ENCODE assay signal across 28 mouse cellular contexts in genomic region chr10:17579463-17579862, GRCm38 (mm10).
DNase-seq lines count a peak whose midpoint lies in the region; ATAC-seq and TF ChIP-seq lines count a peak whose summit lies in the region.
"Had no signal": no experiment of that assay in that cellular context is flagged by ENCODE, and none has a peak within 500 bp of the region (broad histone marks: within the 10 kb centered on the region; RNA-seq: fewer than 3 reads in every experiment).

No protein-coding gene starts in this region.

- DNase-seq in 3134 (ENCODE audit: extremely low read depth, insufficient read length, low spot score), result peak; percentile 52
- peak; percentile 98 for DNase-seq in R1 (ENCODE audit: low read depth, low spot score)
- no peak for DNase-seq in right cerebral cortex, postnatal 25 days
- DNase-seq in cerebellum, postnatal 36 days, result no peak
- DNase-seq: adrenal gland, adult 8-10 months; adrenal gland, postnatal 25 days; cerebellum, adult 18-20 months; cerebellum, adult 9-10 months; cerebellum, postnatal 14 days; embryo, embryonic 11 days; gastrocnemius, postnatal 10 days; gastrocnemius, postnatal 36 days; heart, postnatal 36 days; kidney, adult 11 months had no signal

- H3K4me1 ChIP-seq in ES-Bruce4 (ENCODE audit: control insufficient read depth, insufficient read depth, low read length), result peaks cover 6% of the 10 kb centered on the region
- H3K4me1 ChIP-seq in bone marrow macrophage, adult 2 months (ENCODE audit: control insufficient read depth, insufficient read depth, low read length), result peaks cover 40% of the 10 kb centered on the region
- H3K4me1 ChIP-seq: hindbrain, embryonic 13.5 days had no signal

- H3K27me3 ChIP-seq in ES-Bruce4 (ENCODE audit: control insufficient read depth, insufficient read depth, low read length, poor library complexity, severe bottlenecking), result no peaks in the 10 kb centered on the region
- H3K27me3 ChIP-seq: embryonic facial prominence, embryonic 13.5 days; forebrain, embryonic 13.5 days; hindbrain, embryonic 13.5 days; intestine, embryonic 15.5 days had no signal

- H3K27ac ChIP-seq in ES-Bruce4 (ENCODE audit: insufficient read depth, low read length), result peak overlapping the region; percentile 98
- H3K27ac ChIP-seq in bone marrow macrophage, adult 2 months (ENCODE audit: insufficient read depth, low read depth, low read length), result peak overlapping the region; percentile 68
- H3K27ac ChIP-seq: embryonic facial prominence, embryonic 10.5 days; embryonic facial prominence, embryonic 13.5 days; forebrain, embryonic 10.5 days; forebrain, embryonic 13.5 days; hindbrain, embryonic 10.5 days; hindbrain, embryonic 13.5 days; intestine, embryonic 15.5 days had no signal

- no peak overlapping the region; the same call in 1 of the 2 replicates for H3K9ac ChIP-seq in ES-Bruce4 (ENCODE audit: low read depth, poor library complexity, severe bottlenecking)
- H3K9ac ChIP-seq: embryonic facial prominence, embryonic 13.5 days; forebrain, embryonic 13.5 days; hindbrain, embryonic 13.5 days; intestine, embryonic 15.5 days had no signal

- no peak overlapping the region for H3K4me3 ChIP-seq in ES-Bruce4 (ENCODE audit: low read depth, low read length)
- H3K4me3 ChIP-seq in bone marrow macrophage, adult 2 months (ENCODE audit: insufficient read depth, low read length), result no peak overlapping the region
- H3K4me3 ChIP-seq: embryonic facial prominence, embryonic 10.5 days; embryonic facial prominence, embryonic 13.5 days; erythroblast, embryonic 14.5 days; forebrain, embryonic 10.5 days; forebrain, embryonic 13.5 days; hindbrain, embryonic 10.5 days; hindbrain, embryonic 13.5 days; intestine, embryonic 15.5 days had no signal

- no peak for ATAC-seq in megakaryocyte-erythroid progenitor cell, adult 5-6 weeks (replicated peaks; ENCODE audit: low FRiP score, low TSS enrichment, poor library complexity, severe bottlenecking)
- ATAC-seq: activated CD4-positive, CD25-positive, alpha-beta regulatory T cell, adult 4 months; forebrain, embryonic 13.5 days; forebrain, embryonic 16.5 days; hindbrain, embryonic 16.5 days; intestine, embryonic 15.5 days had no signal

- H3K36me3 ChIP-seq in ES-Bruce4 (ENCODE audit: control insufficient read depth, insufficient read depth, low read length, poor library complexity, severe bottlenecking), result no peaks in the 10 kb centered on the region
- H3K36me3 ChIP-seq: embryonic facial prominence, embryonic 10.5 days; embryonic facial prominence, embryonic 13.5 days; forebrain, embryonic 10.5 days; hindbrain, embryonic 10.5 days; hindbrain, embryonic 13.5 days; intestine, embryonic 15.5 days had no signal

- TF ChIP-seq CTCF in ES-Bruce4 (IDR thresholded peaks at IDR 0.05; ENCODE audit: low read depth, low read length), result no peak
- no peak for TF ChIP-seq CTCF in bone marrow macrophage, adult 2 months (IDR thresholded peaks at IDR 0.05; ENCODE audit: low read depth, low read length)

- no peaks in the 10 kb centered on the region for H3K9me3 ChIP-seq in ES-Bruce4 (replicated peaks; ENCODE audit: control insufficient read depth, insufficient read depth, low read length, poor library complexity, severe bottlenecking)
- H3K9me3 ChIP-seq: embryonic facial prominence, embryonic 10.5 days; embryonic facial prominence, embryonic 13.5 days; forebrain, embryonic 10.5 days; forebrain, embryonic 13.5 days; hindbrain, embryonic 10.5 days; hindbrain, embryonic 13.5 days; intestine, embryonic 15.5 days had no signal

- TF ChIP-seq POLR2A in ES-Bruce4 (IDR thresholded peaks at IDR 0.05; ENCODE audit: insufficient read depth, low read length), result no peak
- no peak for TF ChIP-seq POLR2A in bone marrow macrophage, adult 2 months (IDR thresholded peaks at IDR 0.05; ENCODE audit: borderline replicate concordance, low read depth, low read length)

- TF ChIP-seq EP300 in ES-Bruce4 (IDR thresholded peaks at IDR 0.05; ENCODE audit: insufficient read depth, low read depth, low read length), result peak; percentile 100

Comparison
In these comparisons a context has a peak if more than half of its experiments do, and no peak if none do; other contexts are left out.
1. DNase-seq: peak in 3134 (single experiment) and R1 (single experiment); none in right cerebral cortex, postnatal 25 days (single experiment) and cerebellum, postnatal 36 days (0 of 2).